Comparison of ENCODE assay signal across 7 mouse cellular contexts in genomic region chr1:42850663-42851397, GRCm38 (mm10). TPM values are rescaled to one million over a fixed set of nuclear protein-coding genes. Genes with fewer than 3 reads are reported as not detected.
DNase-seq lines count a peak whose midpoint lies in the region; ATAC-seq lines count a peak whose summit lies in the region.

TSS of gene Mrps9 (plus strand) at chr1:42851233.

- H3K9me3 ChIP-seq in embryonic facial prominence, embryonic 12.5 days: no peaks in the 10 kb centered on the region
- H3K9me3 ChIP-seq in limb, embryonic 11.5 days (ENCODE audit: control insufficient read depth, low read length): no peaks in the 10 kb centered on the region
- H3K9me3 ChIP-seq in midbrain, embryonic 14.5 days (ENCODE audit: control insufficient read depth, low read length): no peaks in the 10 kb centered on the region

- peak within 1 kb of the TSS; percentile 78 for H3K4me3 ChIP-seq in embryonic facial prominence, embryonic 12.5 days
- H3K4me3 ChIP-seq in limb, embryonic 11.5 days (ENCODE audit: low read depth, low read length): peak within 1 kb of the TSS; percentile 71
- H3K4me3 ChIP-seq in midbrain, embryonic 14.5 days (replicated peaks; ENCODE audit: low read depth, low read length): peak within 1 kb of the TSS; percentile 85

- peak within 1 kb of the TSS; percentile 84 for H3K4me2 ChIP-seq in embryonic facial prominence, embryonic 12.5 days (replicated peaks)
- H3K4me2 ChIP-seq in limb, embryonic 11.5 days (ENCODE audit: low read depth, severe bottlenecking): peak within 1 kb of the TSS; percentile 62
- H3K4me2 ChIP-seq in midbrain, embryonic 14.5 days (ENCODE audit: low read length): peak within 1 kb of the TSS; percentile 67

- ATAC-seq in embryonic facial prominence, embryonic 12.5 days (ENCODE audit: insufficient number of reproducible peaks, insufficient read depth, low FRiP score, low TSS enrichment): peak; percentile 99
- peak; percentile 99 for ATAC-seq in limb, embryonic 11.5 days (ENCODE audit: insufficient number of reproducible peaks, low FRiP score, low TSS enrichment, low read depth)
- peak; percentile 99 for ATAC-seq in midbrain, embryonic 14.5 days (ENCODE audit: low FRiP score, low TSS enrichment)

- H3K9ac ChIP-seq in embryonic facial prominence, embryonic 12.5 days: peak within 1 kb of the TSS; percentile 67
- H3K9ac ChIP-seq in limb, embryonic 11.5 days (ENCODE audit: low read length): peak within 1 kb of the TSS; percentile 68
- peak within 1 kb of the TSS; percentile 74 for H3K9ac ChIP-seq in midbrain, embryonic 14.5 days (replicated peaks; ENCODE audit: low read length)

- no peaks in the 10 kb centered on the region for H3K27me3 ChIP-seq in embryonic facial prominence, embryonic 12.5 days
- no peaks in the 10 kb centered on the region for H3K27me3 ChIP-seq in limb, embryonic 11.5 days (ENCODE audit: control insufficient read depth, insufficient read depth, low read length)
- no peaks in the 10 kb centered on the region for H3K27me3 ChIP-seq in midbrain, embryonic 14.5 days (ENCODE audit: control insufficient read depth, insufficient read depth, low read length)

- no peaks in the 10 kb centered on the region for H3K36me3 ChIP-seq in embryonic facial prominence, embryonic 12.5 days
- no peaks in the 10 kb centered on the region for H3K36me3 ChIP-seq in limb, embryonic 11.5 days (ENCODE audit: control insufficient read depth, insufficient read depth, low read length)
- H3K36me3 ChIP-seq in midbrain, embryonic 14.5 days (ENCODE audit: control insufficient read depth, insufficient read depth, low read length): no peaks in the 10 kb centered on the region

- H3K27ac ChIP-seq in embryonic facial prominence, embryonic 12.5 days: peak within 1 kb of the TSS; percentile 13; the same call in 1 of the 2 replicates
- no peak within 1 kb of the TSS for H3K27ac ChIP-seq in limb, embryonic 11.5 days (replicated peaks; ENCODE audit: low read depth, low read length)
- H3K27ac ChIP-seq in midbrain, embryonic 14.5 days (replicated peaks; ENCODE audit: low read depth, low read length): peak within 1 kb of the TSS; percentile 66

- under 1% methylated on average over 23 of the region's 23 CpGs for WGBS in embryonic facial prominence, embryonic 12.5 days
- WGBS in limb, embryonic 11.5 days: under 1% methylated on average over 23 of the region's 23 CpGs
- under 1% methylated on average over 23 of the region's 23 CpGs for WGBS in midbrain, embryonic 14.5 days

- peaks cover 4% of the 10 kb centered on the region for H3K4me1 ChIP-seq in embryonic facial prominence, embryonic 12.5 days
- no peaks in the 10 kb centered on the region for H3K4me1 ChIP-seq in limb, embryonic 11.5 days (ENCODE audit: control insufficient read depth, insufficient read depth, low read length)
- peaks cover 7% of the 10 kb centered on the region for H3K4me1 ChIP-seq in midbrain, embryonic 14.5 days (ENCODE audit: control insufficient read depth, insufficient read depth, low read length)

- DNase-seq in adrenal gland, postnatal 25 days: peak; percentile 97
- peak; percentile 99 for DNase-seq in heart, adult 11 months
- DNase-seq in kidney, adult 18-20 months: peak; percentile 98
- DNase-seq in limb, embryonic 11.5 days (ENCODE audit: low spot score): peak; percentile 97
- peak; percentile 99 for DNase-seq in midbrain, embryonic 14.5 days
- DNase-seq in spleen, adult 18-20 months: peak; percentile 96 to 97

RNA-seq across cellular contexts. Expression of gene Mrps9, which starts in this region (rescaled TPM):
- total RNA-seq in adrenal gland, postnatal 25 days (2021): 67.6 and 73.1 TPM in 2 replicates
- 47.9 and 49.5 TPM in 2 replicates for polyA plus RNA-seq in embryonic facial prominence, embryonic 12.5 days (2016; fragmentation: Nextera tagmentation; extraction: Ambion mirVana)
- 59.9 and 64.1 TPM in 2 replicates for polyA plus RNA-seq in limb, embryonic 11.5 days (2014; fragmentation: Nextera tagmentation; extraction: Ambion mirVana)
- 35.3 and 39.4 TPM in 2 replicates for polyA plus RNA-seq in midbrain, embryonic 14.5 days (2014; fragmentation: Nextera tagmentation; extraction: Ambion mirVana)
